Mouse (Mus musculus) stomach, postnatal 0 days (tissue): Measurements from ENCODE around the gene Ctdsp2.

Experiments
- CTCF ChIP-seq: IDR thresholded peaks from 2 replicates; pipeline ENCODE4 v1.5.1; 2016; ENCODE audit warnings: antibody characterized with exemption, low read depth, mild to moderate bottlenecking, moderate library complexity
- EP300 ChIP-seq: optimal IDR thresholded peaks from 2 replicates; pipeline ENCODE3; 2016; ENCODE audit warnings: antibody characterized with exemption

DNA sequence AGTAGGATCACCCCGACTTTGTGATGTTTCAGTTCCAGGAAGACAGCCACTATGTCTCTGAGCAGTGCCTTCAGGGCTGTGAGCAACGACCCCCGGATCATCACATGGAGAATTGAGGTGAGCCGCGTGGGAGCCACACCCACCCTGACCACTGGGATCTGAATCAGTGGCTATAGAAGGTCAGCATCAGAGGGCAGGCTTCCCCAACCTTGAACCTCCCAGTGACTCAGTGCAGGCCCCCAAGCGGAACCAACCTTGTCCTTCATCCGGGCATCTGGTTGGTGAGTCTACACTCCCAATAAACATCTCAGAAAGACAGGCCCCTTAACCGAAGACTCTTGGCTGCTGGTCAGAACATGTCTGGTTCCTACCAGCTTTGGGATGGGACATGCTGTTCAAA is 24.8 kb downstream of the Ctdsp2 start:
- TF ChIP-seq CTCF = no peak
- TF ChIP-seq EP300 = no peak
